Mouse (Mus musculus): ENCODE measurements around the gene Gpr85.

- TF ChIP-seq CTCF (IDR thresholded peaks at IDR 0.05; ENCODE audit: low read depth) = no peak
- no peak for TF ChIP-seq EP300 (optimal IDR thresholded peaks at IDR 0.05)
Observed at GRCm38 (mm10) chr6:13854230-13854629, 14.5 kb upstream of the Gpr85 start.

Measured in stomach, postnatal 0 days (tissue).